Mouse (Mus musculus) right cerebral cortex, postnatal 14 days (tissue): ENCODE data around the gene Ddx25.

Experiments used
- DNase-seq: peaks from one replicate; pipeline ENCODE4 v3.0.0; 2022

The Ddx25 gene

GRCm38 (mm10) chr9:35541024-35541423 lies 17.3 kb downstream of the Ddx25 start:
- DNase-seq = no peak

- no peak for DNase-seq
These were observed 19.2 kb downstream of the Ddx25 start for GRCm38 (mm10) chr9:35539001-35539750.

- DNase-seq = no peak
These were observed 22.5 kb downstream of the Ddx25 start for GRCm38 (mm10) chr9:35535876-35536275.

- DNase-seq = peak; percentile 38
These were observed 23.2 kb downstream of the Ddx25 start for GRCm38 (mm10) chr9:35535110-35535509.

- DNase-seq = no peak
These were observed 25.1 kb downstream of the Ddx25 start for GRCm38 (mm10) chr9:35533266-35533665.

GRCm38 (mm10) chr9:35529796-35530195 lies 28.5 kb downstream of the Ddx25 start:
- DNase-seq = no peak

- DNase-seq = no peak
These were observed 29.2 kb downstream of the Ddx25 start for GRCm38 (mm10) chr9:35529141-35529540.

GRCm38 (mm10) chr9:35523941-35524411 lies 34.4 kb downstream of the Ddx25 start:
- DNase-seq = peak; percentile 76

- peak; percentile 28 for DNase-seq
These were observed 34.8 kb downstream of the Ddx25 start for GRCm38 (mm10) chr9:35523541-35523940.

- DNase-seq = no peak
These were observed 35.4 kb downstream of the Ddx25 start for GRCm38 (mm10) chr9:35522821-35523515.

- DNase-seq = no peak
These were observed 36.1 kb downstream of the Ddx25 start for GRCm38 (mm10) chr9:35522241-35522640.

- DNase-seq = no peak
These were observed 37.5 kb downstream of the Ddx25 start for GRCm38 (mm10) chr9:35520631-35521348.

GRCm38 (mm10) chr9:35518169-35518568 lies 40.2 kb downstream of the Ddx25 start, which contains the start of gene Gm1113:
Gm1113 (minus strand) TSS chr9:35518269.
- no peak for DNase-seq

GRCm38 (mm10) chr9:35516711-35517110 lies 41.6 kb downstream of the Ddx25 start:
- DNase-seq = no peak

- DNase-seq = no peak
These were observed 42.1 kb downstream of the Ddx25 start for GRCm38 (mm10) chr9:35516182-35516581.

- DNase-seq = no peak
These were observed 44.4 kb downstream of the Ddx25 start for GRCm38 (mm10) chr9:35513900-35514299.

- DNase-seq = peak; percentile 14
These were observed 50.1 kb downstream of the Ddx25 start for GRCm38 (mm10) chr9:35508234-35508633.

GRCm38 (mm10) chr9:35502361-35503000 lies 55.8 kb downstream of the Ddx25 start:
- DNase-seq = no peak

- DNase-seq = no peak
These were observed 58.4 kb downstream of the Ddx25 start for GRCm38 (mm10) chr9:35499946-35500345.

GRCm38 (mm10) chr9:35495471-35495870 lies 62.9 kb downstream of the Ddx25 start:
- DNase-seq = no peak

- DNase-seq = no peak
These were observed 63.4 kb downstream of the Ddx25 start for GRCm38 (mm10) chr9:35494937-35495336.

- no peak for DNase-seq
These were observed 64.6 kb downstream of the Ddx25 start for GRCm38 (mm10) chr9:35493733-35494092.
